Mouse (Mus musculus) large intestine, adult 2 months (tissue): ENCODE results near the gene Gan. TPM values are rescaled to one million over a fixed set of nuclear protein-coding genes. Genes with fewer than 3 reads are reported as not detected.

Experiments
- DNase-seq: peaks from one replicate; pipeline ENCODE4 v3.0.0-alpha.2; 2012; ENCODE audit warnings: low read depth, low spot score
- WGBS: fragments of 180-500 bp; shearing (Covaris S2); methylation state at CpG from one replicate; pipeline ENCODE4 v1.1.7; 2018; 5-methylcytosine and 5-hydroxymethylcytosine counted together
- polyA plus RNA-seq: library from polyadenylated mRNA; depleted of rRNA; stranded (reverse); fragments of >200 nt; gene quantifications from 2 replicates; pipeline ENCODE4 v1.2.3, GENCODE M21; 2012; rRNA removed

Gan gene
- polyA plus RNA-seq, 1 experiment: 4.1 TPM

GRCm38 (mm10) chr8:117262685-117263084, 104.8 kb downstream of the Gan start:
- 14% methylated on average over 8 of the region's 8 CpGs for WGBS
- DNase-seq: no peak

- 32% methylated on average over 6 of the region's 6 CpGs for WGBS
- DNase-seq: no peak
These were observed 105.5 kb downstream of the Gan start for GRCm38 (mm10) chr8:117263442-117263841.

GRCm38 (mm10) chr8:117265079-117265478, 107.1 kb downstream of the Gan start:
- WGBS: 39% methylated on average over 5 of the region's 5 CpGs
- no peak for DNase-seq

Other genes with a start within 250 kb of the Gan start
- gene Cmc2, start 236.7 kb upstream of the Gan start, polyA plus RNA-seq: 9.7 and 10.3 TPM in 2 replicates
- gene Cenpn, start 236.4 kb upstream of the Gan start, polyA plus RNA-seq: 5.6 TPM in 2 replicates
- 10.9 and 13.1 TPM in 2 replicates for gene Atmin, start 214.7 kb upstream of the Gan start, polyA plus RNA-seq
- 0.32 and 0.38 TPM in 2 replicates for gene 1700030J22Rik, start 179.2 kb upstream of the Gan start, polyA plus RNA-seq
- gene Gcsh, start 164.6 kb upstream of the Gan start, polyA plus RNA-seq: 25.1 and 25.9 TPM in 2 replicates
- 0.01 and 0.05 TPM in 2 replicates for gene Pkd1l2, start 75.7 kb upstream of the Gan start, polyA plus RNA-seq
- gene Bco1, start 62.3 kb upstream of the Gan start, polyA plus RNA-seq: 1.4 and 2.0 TPM in 2 replicates
- gene Cmip, start 98.9 kb downstream of the Gan start, polyA plus RNA-seq: 54.0 and 82.1 TPM in 2 replicates